Mouse (Mus musculus) midbrain, embryonic 14.5 days (tissue): ENCODE measurements around the gene Stt3b. TPM values are rescaled to one million over a fixed set of nuclear protein-coding genes. Genes with fewer than 3 reads are reported as not detected.
A peak's percentile ranks its signal among the peaks of the same experiment; 100 is the strongest.

Experiments used
- ATAC-seq: fragments of 200-750 bp; cut with Nextera tagmentation; 2 replicates; pipeline ENCODE4 v1.8.0; 2017; ENCODE audit warnings: moderate number of reproducible peaks, moderate library complexity; ENCODE audit not compliant: low FRiP score, low TSS enrichment
- DNase-seq: peaks from one replicate; pipeline ENCODE4 v3.0.0-alpha.2; 2015
- H3K27ac ChIP-seq: fragments of 300-500 bp; sonication (generic); replicated peaks from 2 replicates; pipeline ENCODE4 v1.5.1; 2014; ENCODE audit warnings: mild to moderate bottlenecking, low read depth, low read length, moderate library complexity
- H3K27me3 ChIP-seq: fragments of 300-500 bp; sonication (generic); 2 replicates; pipeline ENCODE4 v1.6.1; 2014; ENCODE audit warnings: low read length, control low read depth, mixed read lengths; ENCODE audit not compliant: control insufficient read depth, insufficient read depth
- H3K36me3 ChIP-seq: fragments of 300-500 bp; sonication (generic); 2 replicates; pipeline ENCODE4 v1.6.1; 2014; ENCODE audit warnings: low read length, control low read depth; ENCODE audit not compliant: control insufficient read depth, insufficient read depth
- H3K4me1 ChIP-seq: fragments of 300-500 bp; sonication (generic); 2 replicates; pipeline ENCODE4 v1.6.1; 2014; ENCODE audit warnings: mild to moderate bottlenecking, antibody characterized with exemption, low read length, control low read depth; ENCODE audit not compliant: control insufficient read depth, insufficient read depth
- H3K4me2 ChIP-seq: fragments of 300-500 bp; sonication (generic); 2 replicates; pipeline ENCODE4 v1.6.1; 2014; ENCODE audit warnings: mild to moderate bottlenecking, low read length, moderate library complexity
- H3K4me3 ChIP-seq: fragments of 300-500 bp; sonication (generic); replicated peaks from 2 replicates; pipeline ENCODE4 v1.5.1; 2014; ENCODE audit warnings: low read depth, low read length
- H3K9ac ChIP-seq: fragments of 300-500 bp; sonication (generic); replicated peaks from 2 replicates; pipeline ENCODE4 v1.6.1; 2014; ENCODE audit warnings: mild to moderate bottlenecking, low read length, moderate library complexity
- H3K9me3 ChIP-seq: fragments of 300-500 bp; sonication (generic); 2 replicates; pipeline ENCODE4 v1.6.1; 2016; ENCODE audit warnings: low read length, control low read depth, mixed read lengths; ENCODE audit not compliant: control insufficient read depth
- WGBS: fragments of 180-500 bp; shearing (Covaris S2); extraction: QIAGEN DNeasy Blood & Tissue Kit; methylation state at CpG from one replicate; pipeline ENCODE4 v1.1.7; 2014; 5-methylcytosine and 5-hydroxymethylcytosine counted together
- polyA plus RNA-seq: library from polyadenylated mRNA; unstranded; fragments of >200 nt; fragmentation: Nextera tagmentation; extraction: Ambion mirVana; gene quantifications from 2 replicates; pipeline ENCODE4 v1.2.1, GENCODE M21; 2014

Gene Stt3b
- polyA plus RNA-seq, 1 experiment from 2014 or later: 101 TPM

GRCm38 (mm10) chr9:115322385-115322784, 12.2 kb upstream of the Stt3b start:
- DNase-seq (no peak), ATAC-seq (no peak)
- H3K9ac ChIP-seq: no peak overlapping the region
- no peaks in the 10 kb centered on the region for H3K9me3 ChIP-seq
- no peaks in the 10 kb centered on the region for H3K36me3 ChIP-seq
- H3K27me3 ChIP-seq: no peaks in the 10 kb centered on the region
- H3K4me1 ChIP-seq: 0 out of 2 replicates have a peak, but pooled peaks cover 3% of the 10 kb centered on the region
- 90% methylated on average over 6 of the region's 6 CpGs for WGBS
- no peak overlapping the region for H3K4me2 ChIP-seq
- H3K4me3 ChIP-seq: no peak overlapping the region
- no peak overlapping the region for H3K27ac ChIP-seq

GRCm38 (mm10) chr9:115321052-115321451, 10.8 kb upstream of the Stt3b start:
- Histone ChIP-seq H3K4me3 (no peak overlapping the region), H3K4me2 (no peak overlapping the region), H3K27me3 (no peaks in the 10 kb centered on the region), H3K27ac (no peak overlapping the region), H3K9ac (no peak overlapping the region), H3K9me3 (no peaks in the 10 kb centered on the region), H3K4me1 (0 out of 2 replicates have a peak, but pooled peaks cover 3% of the 10 kb centered on the region), H3K36me3 (no peaks in the 10 kb centered on the region)
- WGBS: 84% methylated on average over 6 of the region's 6 CpGs
- ATAC-seq (no peak), DNase-seq (no peak)

GRCm38 (mm10) chr9:115320156-115320555, 9.9 kb upstream of the Stt3b start:
- no peaks in the 10 kb centered on the region for H3K36me3 ChIP-seq
- no peak for ATAC-seq
- H3K9me3 ChIP-seq: no peaks in the 10 kb centered on the region
- no peaks in the 10 kb centered on the region for H3K27me3 ChIP-seq
- 77% methylated on average over 4 of the region's 4 CpGs for WGBS
- 0 out of 2 replicates have a peak, but pooled peaks cover 3% of the 10 kb centered on the region for H3K4me1 ChIP-seq
- no peak overlapping the region for H3K27ac ChIP-seq
- H3K4me2 ChIP-seq: no peak overlapping the region
- no peak overlapping the region for H3K4me3 ChIP-seq
- DNase-seq: no peak
- no peak overlapping the region for H3K9ac ChIP-seq

- ATAC-seq (no peak), DNase-seq (no peak)
- no peak overlapping the region for H3K4me2 ChIP-seq
- H3K36me3 ChIP-seq: no peaks in the 10 kb centered on the region
- WGBS: 85% methylated on average over 6 of the region's 6 CpGs
- H3K9me3 ChIP-seq: no peaks in the 10 kb centered on the region
- no peak overlapping the region for H3K4me3 ChIP-seq
- no peak overlapping the region for H3K27ac ChIP-seq
- H3K4me1 ChIP-seq: 0 out of 2 replicates have a peak, but pooled peaks cover 5% of the 10 kb centered on the region
- H3K9ac ChIP-seq: no peak overlapping the region
- H3K27me3 ChIP-seq: no peaks in the 10 kb centered on the region
These were observed 8.6 kb upstream of the Stt3b start for GRCm38 (mm10) chr9:115318621-115319375.

GRCm38 (mm10) chr9:115317049-115317448, 6.8 kb upstream of the Stt3b start:
- 97% methylated on average over 5 of the region's 5 CpGs for WGBS

GRCm38 (mm10) chr9:115314556-115314955, 4.3 kb upstream of the Stt3b start:
- 0 out of 2 replicates have a peak overlapping the region, but pooled peaks have one; percentile 14 for H3K27ac ChIP-seq
- no peaks in the 10 kb centered on the region for H3K27me3 ChIP-seq
- 6% methylated on average over 10 of the region's 10 CpGs for WGBS
- DNase-seq (peak; percentile 61), ATAC-seq (no peak)
- no peak overlapping the region for H3K4me3 ChIP-seq
- H3K4me2 ChIP-seq: peak overlapping the region; percentile 34
- 0 out of 2 replicates have a peak, but pooled peaks cover 7% of the 10 kb centered on the region for H3K4me1 ChIP-seq
- H3K36me3 ChIP-seq: no peaks in the 10 kb centered on the region
- H3K9me3 ChIP-seq: no peaks in the 10 kb centered on the region
- 0 out of 2 replicates have a peak overlapping the region, but pooled peaks have one; percentile 2 for H3K9ac ChIP-seq

More at GRCm38 (mm10) chr9:115317049-115317448, 6.8 kb upstream of the Stt3b start:
- Histone ChIP-seq H3K9ac (no peak overlapping the region), H3K36me3 (no peaks in the 10 kb centered on the region), H3K9me3 (no peaks in the 10 kb centered on the region), H3K4me3 (no peak overlapping the region), H3K27ac (no peak overlapping the region), H3K4me2 (no peak overlapping the region), H3K27me3 (no peaks in the 10 kb centered on the region), H3K4me1 (0 out of 2 replicates have a peak, but pooled peaks cover 4% of the 10 kb centered on the region)
- ATAC-seq: no peak
- no peak for DNase-seq

GRCm38 (mm10) chr9:115313830-115314229, 3.6 kb upstream of the Stt3b start:
- ATAC-seq (no peak), DNase-seq (no peak)
- Histone ChIP-seq H3K9ac (no peak overlapping the region), H3K27me3 (no peaks in the 10 kb centered on the region), H3K36me3 (no peaks in the 10 kb centered on the region), H3K4me2 (no peak overlapping the region), H3K4me3 (no peak overlapping the region), H3K27ac (no peak overlapping the region), H3K4me1 (0 out of 2 replicates have a peak, but pooled peaks cover 7% of the 10 kb centered on the region), H3K9me3 (no peaks in the 10 kb centered on the region)
- 89% methylated on average over 5 of the region's 5 CpGs for WGBS

- H3K4me1 ChIP-seq: peaks cover 24% of the 10 kb centered on the region
- peak overlapping the region; percentile 79 for H3K4me2 ChIP-seq
- H3K4me3 ChIP-seq: peak overlapping the region; percentile 93
- 0 out of 2 replicates have a peak overlapping the region, but pooled peaks have one; percentile 98 for H3K27ac ChIP-seq
- 9% methylated on average over 5 of the region's 5 CpGs for WGBS
- H3K27me3 ChIP-seq: no peaks in the 10 kb centered on the region
- H3K36me3 ChIP-seq: no peaks in the 10 kb centered on the region
- DNase-seq (peak; percentile 34), ATAC-seq (no peak)
- peak overlapping the region; percentile 68; the same call in 1 of the 2 replicates for H3K9ac ChIP-seq
- H3K9me3 ChIP-seq: no peaks in the 10 kb centered on the region
These were observed 951 bp upstream of the Stt3b start for GRCm38 (mm10) chr9:115311223-115311520.

GRCm38 (mm10) chr9:115309977-115310345, 260 bp downstream of the Stt3b start:
- under 1% methylated on average over 40 of the region's 42 CpGs for WGBS
- Histone ChIP-seq H3K27ac (peak overlapping the region; percentile 98), H3K9ac (peak overlapping the region; percentile 98), H3K4me2 (peak overlapping the region; percentile 79), H3K4me3 (peak overlapping the region; percentile 93), H3K36me3 (no peaks in the 10 kb centered on the region), H3K4me1 (peaks cover 30% of the 10 kb centered on the region), H3K27me3 (no peaks in the 10 kb centered on the region), H3K9me3 (no peaks in the 10 kb centered on the region)
- DNase-seq: no peak
- ATAC-seq: peak; percentile 80
